Mouse (Mus musculus) brain, embryonic 14.5 days (tissue): ENCODE measurements around the gene Cnppd1. TPM values are rescaled to one million over a fixed set of nuclear protein-coding genes. Genes with fewer than 3 reads are reported as not detected.

ENCODE experiments used
- DNase-seq: peaks from one replicate; pipeline ENCODE4 v3.0.0-alpha.2; 2011; ENCODE audit warnings: low read depth
- CTCF ChIP-seq: fragments of 200-500 bp; IDR thresholded peaks from 2 replicates; pipeline ENCODE4 v1.5.1; 2012; ENCODE audit warnings: inconsistent platforms, mild to moderate bottlenecking, moderate library complexity, borderline replicate concordance; ENCODE audit not compliant: insufficient read depth, insufficient read length; ENCODE audit errors: extremely low read depth
- POLR2A ChIP-seq: fragments of 200-500 bp; IDR thresholded peaks from 2 replicates; pipeline ENCODE4 v1.6.1; 2012; ENCODE audit warnings: mild to moderate bottlenecking, inconsistent platforms, borderline replicate concordance; ENCODE audit not compliant: poor library complexity, insufficient read depth, insufficient read length, severe bottlenecking; ENCODE audit errors: extremely low read depth
- polyA plus RNA-seq: library from polyadenylated mRNA; depleted of rRNA; stranded (reverse); fragments of >200 nt; gene quantifications from 2 replicates; pipeline ENCODE4 v1.2.3, GENCODE M21; 2012; rRNA removed

Gene Cnppd1
- polyA plus RNA-seq, 1 experiment = 59.8 TPM

GRCm38 (mm10) chr1:75140601-75141190, 1.8 kb downstream of the Cnppd1 start:
- DNase-seq = no peak
- TF ChIP-seq CTCF = no peak
- TF ChIP-seq POLR2A = no peak

- TF ChIP-seq POLR2A (no peak), CTCF (no peak)
- DNase-seq = no peak
Measured at GRCm38 (mm10) chr1:75138448-75138847, 4.1 kb downstream of the Cnppd1 start.

GRCm38 (mm10) chr1:75136730-75137129, 5.8 kb downstream of the Cnppd1 start:
- no peak for TF ChIP-seq POLR2A
- no peak for TF ChIP-seq CTCF
- DNase-seq = no peak

- TF ChIP-seq POLR2A = no peak
- no peak for DNase-seq
Measured at GRCm38 (mm10) chr1:75136293-75136692, 6.2 kb downstream of the Cnppd1 start.

GRCm38 (mm10) chr1:75133421-75134207, 8.9 kb downstream of the Cnppd1 start, which contains the start of gene Slc23a3:
TSS of gene Slc23a3 (minus strand) at chr1:75133890.
- DNase-seq = no peak
- TF ChIP-seq POLR2A (no peak), CTCF (no peak)

- TF ChIP-seq CTCF (no peak), POLR2A (no peak)
- no peak for DNase-seq
Measured at GRCm38 (mm10) chr1:75128641-75129040, 13.9 kb downstream of the Cnppd1 start.

GRCm38 (mm10) chr1:75125418-75125817, 17.1 kb downstream of the Cnppd1 start:
- DNase-seq = no peak
- TF ChIP-seq CTCF (no peak), POLR2A (no peak)

GRCm38 (mm10) chr1:75124346-75125321, 17.9 kb downstream of the Cnppd1 start, which contains the start of gene Nhej1:
TSS of gene Nhej1 (minus strand) at chr1:75125200.
- DNase-seq = peak; percentile 98
- TF ChIP-seq POLR2A (peak; percentile 14; the same call in 1 of the 2 replicates), CTCF (peak; percentile 83)

GRCm38 (mm10) chr1:75122211-75122610, 20.3 kb downstream of the Cnppd1 start:
- DNase-seq = no peak
- TF ChIP-seq CTCF = no peak
- TF ChIP-seq POLR2A = no peak

Other genes starting within 250 kb of the Cnppd1 start
- gene Cryba2, start 249.6 kb downstream of the Cnppd1 start, polyA plus RNA-seq = 0.44 and 1.1 TPM in 2 replicates
- 2.4 and 3.9 TPM in 2 replicates for gene Cfap65, start 207.1 kb downstream of the Cnppd1 start, polyA plus RNA-seq
- 0.47 and 0.57 TPM in 2 replicates for gene Ihh, start 191.0 kb downstream of the Cnppd1 start, polyA plus RNA-seq
- 2.4 and 2.6 TPM in 2 replicates for gene Nhej1, start 17.5 kb downstream of the Cnppd1 start, polyA plus RNA-seq
- 0.06 TPM in 1 of 2 replicates, not detected in the other for gene Slc23a3, start 8.8 kb downstream of the Cnppd1 start, polyA plus RNA-seq
- 184 and 196 TPM in 2 replicates for gene Retreg2, start 67 bp upstream of the Cnppd1 start, polyA plus RNA-seq
- gene Zfand2b, start 25.9 kb upstream of the Cnppd1 start, polyA plus RNA-seq = 47.4 and 58.5 TPM in 2 replicates
- 32.6 and 40.9 TPM in 2 replicates for gene Abcb6, start 37.7 kb upstream of the Cnppd1 start, polyA plus RNA-seq
- 22.6 and 34.6 TPM in 2 replicates for gene Ankzf1, start 49.4 kb upstream of the Cnppd1 start, polyA plus RNA-seq
- gene Atg9a, start 49.5 kb upstream of the Cnppd1 start, polyA plus RNA-seq = 63.2 and 68.4 TPM in 2 replicates
- gene Glb1l, start 68.1 kb upstream of the Cnppd1 start, polyA plus RNA-seq = 30.9 and 37.9 TPM in 2 replicates
- 214 and 265 TPM in 2 replicates for gene Stk16, start 68.1 kb upstream of the Cnppd1 start, polyA plus RNA-seq
- gene Tuba4a, start 77.2 kb upstream of the Cnppd1 start, polyA plus RNA-seq = 3.3 and 7.9 TPM in 2 replicates
- gene A630095N17Rik, start 89.4 kb upstream of the Cnppd1 start, polyA plus RNA-seq = not detected in 2 replicates
- gene Dnajb2, start 93.7 kb upstream of the Cnppd1 start, polyA plus RNA-seq = 52.4 and 53.3 TPM in 2 replicates
- gene Ptprn, start 121.8 kb upstream of the Cnppd1 start, polyA plus RNA-seq = 33.4 and 53.4 TPM in 2 replicates
- gene Resp18, start 135.7 kb upstream of the Cnppd1 start, polyA plus RNA-seq = 78.9 and 87.2 TPM in 2 replicates
- gene Dnpep, start 175.3 kb upstream of the Cnppd1 start, polyA plus RNA-seq = 140 and 189 TPM in 2 replicates
- gene Des, start 217.6 kb upstream of the Cnppd1 start, polyA plus RNA-seq = 1.0 and 1.4 TPM in 2 replicates
- gene Speg, start 232.6 kb upstream of the Cnppd1 start, polyA plus RNA-seq = 49.2 and 56.1 TPM in 2 replicates